ENCODE assay signal across 8 mouse cellular contexts in genomic region chr7:112662398-112663313, GRCm38 (mm10). TPM values are rescaled to one million over a fixed set of nuclear protein-coding genes. Genes with fewer than 3 reads are reported as not detected.
DNase-seq lines count a peak whose midpoint lies in the region; ATAC-seq and TF ChIP-seq lines count a peak whose summit lies in the region.

No protein-coding gene starts in this region.

- DNase-seq in forebrain, postnatal 0 days, result no peak
- no peak for DNase-seq in lung, postnatal 14 days
- no peak for DNase-seq in hindbrain, postnatal 0 days (ENCODE audit: low spot score)
- no peak for DNase-seq in retina, postnatal 1 day
- no peak for DNase-seq in cerebellum, postnatal 36 days

- H3K9me3 ChIP-seq in forebrain, postnatal 0 days (ENCODE audit: low read length), result no peaks in the 10 kb centered on the region
- H3K9me3 ChIP-seq in forebrain, embryonic 13.5 days (replicated peaks), result peaks cover 5% of the 10 kb centered on the region; the same call in 1 of the 2 replicates
- H3K9me3 ChIP-seq in lung, embryonic 16.5 days (ENCODE audit: control insufficient read depth, low read length), result no peaks in the 10 kb centered on the region
- no peaks in the 10 kb centered on the region for H3K9me3 ChIP-seq in hindbrain, postnatal 0 days (ENCODE audit: low read length)
- H3K9me3 ChIP-seq in stomach, embryonic 14.5 days (ENCODE audit: control insufficient read depth, low read depth, low read length), result no peaks in the 10 kb centered on the region

- H3K4me2 ChIP-seq in forebrain, postnatal 0 days (ENCODE audit: low read depth), result no peak overlapping the region
- no peak overlapping the region for H3K4me2 ChIP-seq in forebrain, embryonic 13.5 days
- H3K4me2 ChIP-seq in lung, embryonic 16.5 days (ENCODE audit: low read depth, low read length), result peak overlapping the region; percentile 50
- H3K4me2 ChIP-seq in hindbrain, postnatal 0 days (ENCODE audit: low read depth, low read length), result peak overlapping the region; percentile 10; the same call in 1 of the 2 replicates
- H3K4me2 ChIP-seq in stomach, embryonic 14.5 days (replicated peaks; ENCODE audit: low read depth, low read length), result peak overlapping the region; percentile 35

- H3K4me3 ChIP-seq in forebrain, postnatal 0 days (ENCODE audit: low read depth, low read length), result no peak overlapping the region
- H3K4me3 ChIP-seq in forebrain, embryonic 13.5 days, result no peak overlapping the region
- peak overlapping the region; percentile 26; the same call in 1 of the 2 replicates for H3K4me3 ChIP-seq in lung, embryonic 16.5 days (ENCODE audit: low read length)
- no peak overlapping the region for H3K4me3 ChIP-seq in hindbrain, postnatal 0 days (ENCODE audit: low read length)
- no peak overlapping the region for H3K4me3 ChIP-seq in stomach, embryonic 14.5 days (ENCODE audit: low read depth, low read length)

- H3K36me3 ChIP-seq in forebrain, postnatal 0 days (ENCODE audit: insufficient read depth), result no peaks in the 10 kb centered on the region
- no peaks in the 10 kb centered on the region for H3K36me3 ChIP-seq in forebrain, embryonic 13.5 days (ENCODE audit: poor library complexity, severe bottlenecking)
- H3K36me3 ChIP-seq in lung, embryonic 16.5 days (ENCODE audit: control insufficient read depth, insufficient read depth, low read length), result no peaks in the 10 kb centered on the region
- H3K36me3 ChIP-seq in hindbrain, postnatal 0 days (ENCODE audit: insufficient read depth, low read length), result no peaks in the 10 kb centered on the region
- no peaks in the 10 kb centered on the region for H3K36me3 ChIP-seq in stomach, embryonic 14.5 days (ENCODE audit: control insufficient read depth, insufficient read depth, low read length)

- WGBS in forebrain, postnatal 0 days, result 70% methylated on average over 12 of the region's 12 CpGs
- 80% methylated on average over 12 of the region's 12 CpGs for WGBS in forebrain, embryonic 13.5 days
- WGBS in lung, embryonic 16.5 days, result 21% methylated on average over 12 of the region's 12 CpGs
- WGBS in hindbrain, postnatal 0 days, result 56% methylated on average over 12 of the region's 12 CpGs
- WGBS in stomach, embryonic 14.5 days, result 33% methylated on average over 12 of the region's 12 CpGs

- H3K9ac ChIP-seq in forebrain, postnatal 0 days, result no peak overlapping the region
- no peak overlapping the region for H3K9ac ChIP-seq in forebrain, embryonic 13.5 days
- H3K9ac ChIP-seq in lung, embryonic 16.5 days (ENCODE audit: low read length), result peak overlapping the region; percentile 53
- no peak overlapping the region for H3K9ac ChIP-seq in hindbrain, postnatal 0 days (replicated peaks; ENCODE audit: low read length)
- no peak overlapping the region for H3K9ac ChIP-seq in stomach, embryonic 14.5 days (replicated peaks; ENCODE audit: low read depth, low read length)

- H3K27ac ChIP-seq in forebrain, postnatal 0 days (ENCODE audit: low read depth, low read length), result 0 out of 2 replicates have a peak overlapping the region, but pooled peaks have one; percentile 3
- H3K27ac ChIP-seq in forebrain, embryonic 13.5 days, result no peak overlapping the region
- peak overlapping the region; percentile 96 for H3K27ac ChIP-seq in lung, embryonic 16.5 days (ENCODE audit: low read length)
- H3K27ac ChIP-seq in hindbrain, postnatal 0 days, result 0 out of 2 replicates have a peak overlapping the region, but pooled peaks have one; percentile 2
- H3K27ac ChIP-seq in stomach, embryonic 14.5 days (ENCODE audit: low read length), result peak overlapping the region; percentile 94

- no peak for TF ChIP-seq CTCF in forebrain, postnatal 0 days (IDR thresholded peaks at IDR 0.05; ENCODE audit: low read depth)
- TF ChIP-seq CTCF in hindbrain, postnatal 0 days (IDR thresholded peaks at IDR 0.05; ENCODE audit: low read depth), result no peak

- no peaks in the 10 kb centered on the region; the same call in 1 of the 2 replicates for H3K4me1 ChIP-seq in forebrain, postnatal 0 days (ENCODE audit: insufficient read depth)
- H3K4me1 ChIP-seq in forebrain, embryonic 13.5 days, result 0 out of 2 replicates have a peak, but pooled peaks cover 2% of the 10 kb centered on the region
- H3K4me1 ChIP-seq in lung, embryonic 16.5 days (replicated peaks; ENCODE audit: control insufficient read depth, insufficient read depth, low read length), result peaks cover 28% of the 10 kb centered on the region
- H3K4me1 ChIP-seq in hindbrain, postnatal 0 days (ENCODE audit: insufficient read depth, low read length), result no peaks in the 10 kb centered on the region
- H3K4me1 ChIP-seq in stomach, embryonic 14.5 days (ENCODE audit: control insufficient read depth, insufficient read depth, low read length), result peaks cover 20% of the 10 kb centered on the region; the same call in 1 of the 2 replicates

- H3K27me3 ChIP-seq in forebrain, postnatal 0 days (ENCODE audit: insufficient read depth, low read length), result no peaks in the 10 kb centered on the region
- no peaks in the 10 kb centered on the region for H3K27me3 ChIP-seq in forebrain, embryonic 13.5 days
- H3K27me3 ChIP-seq in lung, embryonic 16.5 days (ENCODE audit: control insufficient read depth, insufficient read depth, low read depth, low read length), result no peaks in the 10 kb centered on the region
- H3K27me3 ChIP-seq in hindbrain, postnatal 0 days (ENCODE audit: insufficient read depth, low read length), result no peaks in the 10 kb centered on the region
- no peaks in the 10 kb centered on the region for H3K27me3 ChIP-seq in stomach, embryonic 14.5 days (ENCODE audit: control insufficient read depth, insufficient read depth, low read length)

- no peak for ATAC-seq in forebrain, postnatal 0 days
- ATAC-seq in forebrain, embryonic 13.5 days, result no peak
- ATAC-seq in lung, embryonic 16.5 days (ENCODE audit: low read depth), result peak; percentile 59
- 0 out of 2 replicates have a peak, but pooled peaks have one; percentile 18 for ATAC-seq in hindbrain, postnatal 0 days
- peak; percentile 30; the same call in 1 of the 2 replicates for ATAC-seq in stomach, embryonic 14.5 days (ENCODE audit: insufficient number of reproducible peaks, insufficient read depth, low FRiP score, low read depth)

RNA-seq across cellular contexts. Expression of gene Tead1, which starts 16.5 kb away (rescaled TPM):
- 14.9 and 20.1 TPM in 2 replicates for total RNA-seq in forebrain, postnatal 0 days (2014; rRNA removed)
- 1.9 and 7.8 TPM in 2 replicates for polyA plus RNA-seq in forebrain, postnatal 0 days (2015; fragmentation: Nextera tagmentation; extraction: Ambion mirVana)
- polyA plus RNA-seq in forebrain, embryonic 13.5 days (2015; fragmentation: Nextera tagmentation; extraction: Ambion mirVana), result 22.0 and 24.0 TPM in 2 replicates
- polyA plus RNA-seq in lung, embryonic 16.5 days (2015; fragmentation: Nextera tagmentation; extraction: Ambion mirVana), result 20.1 and 22.5 TPM in 2 replicates
- 25.6 and 32.4 TPM in 2 replicates for total RNA-seq in hindbrain, postnatal 0 days (2014; rRNA removed)
- polyA plus RNA-seq in hindbrain, postnatal 0 days (2015; fragmentation: Nextera tagmentation; extraction: Ambion mirVana), result 10.2 and 14.3 TPM in 2 replicates
- polyA plus RNA-seq in stomach, embryonic 14.5 days (2014; fragmentation: Nextera tagmentation; extraction: Ambion mirVana), result 31.6 and 36.2 TPM in 2 replicates

Comparison
In these comparisons a context has a peak if more than half of its experiments do, and no peak if none do; other contexts are left out.
1. ATAC-seq: peak in lung, embryonic 16.5 days (single experiment), hindbrain, postnatal 0 days (single experiment) and stomach, embryonic 14.5 days (single experiment); none in forebrain, postnatal 0 days (single experiment) and forebrain, embryonic 13.5 days (single experiment).
2. H3K4me2 ChIP-seq: peak in lung, embryonic 16.5 days (single experiment), hindbrain, postnatal 0 days (single experiment) and stomach, embryonic 14.5 days (single experiment); none in forebrain, postnatal 0 days (single experiment) and forebrain, embryonic 13.5 days (single experiment).